Mouse (Mus musculus) mesoderm, embryonic 11.5 days (tissue): ENCODE results near the gene Eloa.
A peak's percentile ranks its signal among the peaks of the same experiment; 100 is the strongest.
"Not testable (repeated sequence)": the region's sequence is repeated elsewhere in the genome, so short reads cannot be mapped to it uniquely, and the experiment has no call there.

Experiments
- DNase-seq: peaks from one replicate; pipeline ENCODE4 v3.0.0-alpha.2; 2012; ENCODE audit warnings: low read depth, low spot score

Eloa gene

GRCm38 (mm10) chr4:135984556-135984955, 37.0 kb downstream of the Eloa start:
- no peak for DNase-seq

- DNase-seq = no peak
These were observed 40.0 kb downstream of the Eloa start for GRCm38 (mm10) chr4:135981524-135982063.

GRCm38 (mm10) chr4:135980223-135980622, 41.3 kb downstream of the Eloa start:
- not testable (repeated sequence) for DNase-seq

- DNase-seq = no peak
These were observed 45.4 kb downstream of the Eloa start for GRCm38 (mm10) chr4:135976146-135976545.

GRCm38 (mm10) chr4:135972911-135973811, 48.4 kb downstream of the Eloa start:
- no peak for DNase-seq

GRCm38 (mm10) chr4:135972556-135972906, 49.0 kb downstream of the Eloa start, which contains the start of gene Lypla2:
Gene Lypla2 (minus strand): TSS chr4:135972626.
- peak; percentile 74 for DNase-seq

GRCm38 (mm10) chr4:135971805-135972555, 49.6 kb downstream of the Eloa start:
- DNase-seq = no peak

GRCm38 (mm10) chr4:135970585-135970984, 51.0 kb downstream of the Eloa start:
- DNase-seq = no peak

- no peak for DNase-seq
These were observed 52.4 kb downstream of the Eloa start for GRCm38 (mm10) chr4:135969070-135969750.

GRCm38 (mm10) chr4:135968271-135968869, 53.2 kb downstream of the Eloa start:
- DNase-seq = no peak

- DNase-seq = no peak
These were observed 54.3 kb downstream of the Eloa start for GRCm38 (mm10) chr4:135967086-135967760.

GRCm38 (mm10) chr4:135966283-135966682, 55.3 kb downstream of the Eloa start:
- DNase-seq = no peak

- DNase-seq = no peak
These were observed 56.5 kb downstream of the Eloa start for GRCm38 (mm10) chr4:135965113-135965512.

- no peak for DNase-seq
These were observed 57.1 kb downstream of the Eloa start for GRCm38 (mm10) chr4:135964426-135964825.

- DNase-seq = peak; percentile 99
These were observed 57.9 kb downstream of the Eloa start, which contains the start of gene Gale for GRCm38 (mm10) chr4:135963457-135964193. Gene Gale (plus strand): TSS chr4:135963727.

- peak; percentile 41 for DNase-seq
These were observed 58.6 kb downstream of the Eloa start for GRCm38 (mm10) chr4:135962946-135963345.

- DNase-seq = no peak
These were observed 59.4 kb downstream of the Eloa start for GRCm38 (mm10) chr4:135962198-135962597.

- DNase-seq = no peak
These were observed 59.9 kb downstream of the Eloa start for GRCm38 (mm10) chr4:135961709-135962108.

GRCm38 (mm10) chr4:135960717-135961116, 60.8 kb downstream of the Eloa start:
- DNase-seq = peak; percentile 88

GRCm38 (mm10) chr4:135958354-135958753, 63.2 kb downstream of the Eloa start:
- no peak for DNase-seq
